Comparison of ENCODE assay signal across 21 mouse cellular contexts in the genomic region with DNA sequence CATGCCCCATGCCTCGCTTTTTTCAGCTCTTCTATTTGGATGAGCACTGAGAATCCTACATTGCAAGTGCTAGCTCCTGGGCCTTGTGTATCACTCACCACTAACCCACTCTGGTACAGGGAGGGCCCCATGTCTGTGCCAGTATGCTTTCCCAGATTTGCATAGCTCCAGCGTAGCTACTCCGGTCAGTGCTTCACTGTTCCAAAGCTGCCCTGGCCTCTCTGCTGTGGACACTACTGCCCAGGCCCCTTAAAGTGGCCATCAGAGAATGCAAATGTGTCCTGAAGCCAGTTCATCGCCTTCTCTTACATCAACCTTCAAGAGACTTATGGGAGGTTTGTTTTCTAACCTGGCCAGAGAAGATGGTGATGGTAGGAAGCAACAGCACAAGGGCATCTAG.
A peak's percentile ranks its signal among the peaks of the same experiment; 100 is the strongest.
DNase-seq lines count a peak whose midpoint lies in the region; ATAC-seq and TF ChIP-seq lines count a peak whose summit lies in the region.
"Had no signal": no experiment of that assay in that cellular context is flagged by ENCODE, and none has a peak within 500 bp of the region (broad histone marks: within the 10 kb centered on the region; RNA-seq: fewer than 3 reads in every experiment).

No protein-coding gene starts in this region.

- no peaks in the 10 kb centered on the region for H3K9me3 ChIP-seq in hindbrain, embryonic 10.5 days
- H3K9me3 ChIP-seq in hindbrain, embryonic 13.5 days, result no peaks in the 10 kb centered on the region
- no peaks in the 10 kb centered on the region for H3K9me3 ChIP-seq in midbrain, embryonic 13.5 days
- no peaks in the 10 kb centered on the region for H3K9me3 ChIP-seq in midbrain, embryonic 15.5 days
- no peaks in the 10 kb centered on the region for H3K9me3 ChIP-seq in MEL (replicated peaks; ENCODE audit: insufficient read depth, low read length)
- no peaks in the 10 kb centered on the region for H3K9me3 ChIP-seq in embryonic facial prominence, embryonic 14.5 days (ENCODE audit: control insufficient read depth, low read length)
- H3K9me3 ChIP-seq: forebrain, embryonic 10.5 days; heart, embryonic 15.5 days; liver, embryonic 15.5 days had no signal

- no peaks in the 10 kb centered on the region for H3K27me3 ChIP-seq in hindbrain, embryonic 10.5 days (ENCODE audit: insufficient read depth, poor library complexity, severe bottlenecking)
- no peaks in the 10 kb centered on the region for H3K27me3 ChIP-seq in hindbrain, embryonic 13.5 days
- no peaks in the 10 kb centered on the region for H3K27me3 ChIP-seq in midbrain, embryonic 13.5 days
- no peaks in the 10 kb centered on the region for H3K27me3 ChIP-seq in midbrain, embryonic 15.5 days (replicated peaks)
- peaks cover 0 to 5% of the 10 kb centered on the region in 2 experiments; a peak in 1 of 4 replicates for H3K27me3 ChIP-seq in MEL (ENCODE audit: control insufficient read depth in 1 of 2, insufficient read depth in 2 of 2, low read length in 2 of 2)
- no peaks in the 10 kb centered on the region for H3K27me3 ChIP-seq in embryonic facial prominence, embryonic 14.5 days (replicated peaks; ENCODE audit: control insufficient read depth, insufficient read depth, low read length)
- H3K27me3 ChIP-seq: heart, embryonic 15.5 days; liver, embryonic 15.5 days had no signal

- no peak for TF ChIP-seq CTCF in MEL (IDR thresholded peaks at IDR 0.05 in 2 of 3, conservative IDR thresholded peaks at IDR 0.05 in 1 of 3; ENCODE audit: control insufficient read depth in 1 of 3, insufficient read depth in 1 of 3, low read depth in 2 of 3, low read length in 3 of 3, poor library complexity in 1 of 3, severe bottlenecking in 1 of 3)

- intact Hi-C loops in left cerebral cortex, postnatal 14 days (cut with DNase I), result loop anchor here (1.0 kb wide), 1 partner anchor 129 kb away; no protein-coding TSS in a partner anchor

- peaks cover 34% of the 10 kb centered on the region for H3K4me1 ChIP-seq in hindbrain, embryonic 10.5 days (replicated peaks)
- H3K4me1 ChIP-seq in hindbrain, embryonic 13.5 days (replicated peaks), result peaks cover 9% of the 10 kb centered on the region
- peaks cover 7% of the 10 kb centered on the region for H3K4me1 ChIP-seq in midbrain, embryonic 13.5 days (replicated peaks)
- H3K4me1 ChIP-seq in midbrain, embryonic 15.5 days, result peaks cover 4% of the 10 kb centered on the region
- H3K4me1 ChIP-seq in MEL (ENCODE audit: control insufficient read depth in 1 of 2, insufficient read depth in 2 of 2, low read length in 2 of 2), result peaks cover 3 to 4% of the 10 kb centered on the region in 2 experiments; a peak in 3 of 4 replicates
- no peaks in the 10 kb centered on the region for H3K4me1 ChIP-seq in embryonic facial prominence, embryonic 14.5 days (ENCODE audit: control insufficient read depth, insufficient read depth, low read length)
- H3K4me1 ChIP-seq: heart, embryonic 15.5 days; liver, embryonic 15.5 days had no signal

- H3K27ac ChIP-seq in hindbrain, embryonic 10.5 days, result 0 out of 2 replicates have a peak overlapping the region, but pooled peaks have one; percentile 51
- H3K27ac ChIP-seq in hindbrain, embryonic 13.5 days, result no peak overlapping the region
- no peak overlapping the region for H3K27ac ChIP-seq in midbrain, embryonic 13.5 days
- no peak overlapping the region for H3K27ac ChIP-seq in midbrain, embryonic 15.5 days
- no peak overlapping the region for H3K27ac ChIP-seq in MEL (ENCODE audit: control insufficient read depth, low read depth, low read length)
- no peak overlapping the region for H3K27ac ChIP-seq in embryonic facial prominence, embryonic 14.5 days (replicated peaks; ENCODE audit: low read depth, low read length)
- H3K27ac ChIP-seq: forebrain, embryonic 10.5 days; heart, embryonic 15.5 days; hindbrain, embryonic 14.5 days; liver, embryonic 15.5 days; stomach, postnatal 0 days had no signal

- no peak for ATAC-seq in hindbrain, embryonic 13.5 days (ENCODE audit: low FRiP score)
- ATAC-seq in midbrain, embryonic 13.5 days, result peak; percentile 57; the same call in 1 of the 2 replicates
- no peak; the same call in 1 of the 2 replicates for ATAC-seq in midbrain, embryonic 15.5 days (replicated peaks)
- no peak for ATAC-seq in embryonic facial prominence, embryonic 14.5 days (ENCODE audit: low read depth)
- ATAC-seq: intestine, embryonic 16.5 days; lung, postnatal 0 days; Patski had no signal

- TF ChIP-seq RAD21 in MEL (IDR thresholded peaks at IDR 0.05; ENCODE audit: low read depth, low read length), result no peak

- H3K4me2 ChIP-seq in hindbrain, embryonic 13.5 days, result no peak overlapping the region
- no peak overlapping the region for H3K4me2 ChIP-seq in midbrain, embryonic 13.5 days (replicated peaks)
- no peak overlapping the region for H3K4me2 ChIP-seq in midbrain, embryonic 15.5 days
- peak overlapping the region; percentile 45; the same call in 1 of the 2 replicates for H3K4me2 ChIP-seq in embryonic facial prominence, embryonic 14.5 days (ENCODE audit: low read depth, low read length)
- H3K4me2 ChIP-seq: hindbrain, embryonic 14.5 days; liver, embryonic 15.5 days had no signal

- no peak overlapping the region for H3K9ac ChIP-seq in hindbrain, embryonic 13.5 days
- no peak overlapping the region for H3K9ac ChIP-seq in midbrain, embryonic 13.5 days (replicated peaks)
- H3K9ac ChIP-seq in midbrain, embryonic 15.5 days, result no peak overlapping the region
- peak overlapping the region; percentile 84 for H3K9ac ChIP-seq in MEL (ENCODE audit: control insufficient read depth, low read depth, low read length, poor library complexity, severe bottlenecking)
- no peak overlapping the region for H3K9ac ChIP-seq in embryonic facial prominence, embryonic 14.5 days (ENCODE audit: low read depth, low read length)
- H3K9ac ChIP-seq: heart, embryonic 15.5 days; hindbrain, embryonic 14.5 days; liver, embryonic 15.5 days had no signal

- no peaks in the 10 kb centered on the region for H3K36me3 ChIP-seq in hindbrain, embryonic 10.5 days
- no peaks in the 10 kb centered on the region for H3K36me3 ChIP-seq in hindbrain, embryonic 13.5 days
- no peaks in the 10 kb centered on the region for H3K36me3 ChIP-seq in midbrain, embryonic 13.5 days
- no peaks in the 10 kb centered on the region for H3K36me3 ChIP-seq in midbrain, embryonic 15.5 days (replicated peaks)
- peaks cover 0 to 5% of the 10 kb centered on the region in 2 experiments; a peak in 2 of 4 replicates for H3K36me3 ChIP-seq in MEL (ENCODE audit: control insufficient read depth in 1 of 2, insufficient read depth in 2 of 2, low read length in 2 of 2)
- no peaks in the 10 kb centered on the region for H3K36me3 ChIP-seq in embryonic facial prominence, embryonic 14.5 days (ENCODE audit: control insufficient read depth, insufficient read depth, low read length)
- H3K36me3 ChIP-seq: forebrain, embryonic 10.5 days; heart, embryonic 15.5 days; liver, embryonic 15.5 days had no signal

- 0 out of 2 replicates have a peak, but pooled peaks cover 1% of the 10 kb centered on the region for H3K79me2 ChIP-seq in MEL (ENCODE audit: control insufficient read depth, insufficient read depth, low read length, poor library complexity)

- no peak for TF ChIP-seq POLR2A in MEL (IDR thresholded peaks at IDR 0.05; ENCODE audit: control insufficient read depth in 1 of 2, insufficient read depth in 1 of 2, low read depth in 1 of 2, low read length in 2 of 2, poor library complexity in 1 of 2)

- TF ChIP-seq EP300 in MEL (IDR thresholded peaks at IDR 0.05; ENCODE audit: low read depth in 1 of 2, low read length in 2 of 2), result no peak

- 75% methylated on average over 4 of the region's 4 CpGs for WGBS in hindbrain, embryonic 10.5 days
- 79% methylated on average over 4 of the region's 4 CpGs for WGBS in hindbrain, embryonic 13.5 days
- WGBS in midbrain, embryonic 13.5 days, result 64% methylated on average over 4 of the region's 4 CpGs
- 69% methylated on average over 4 of the region's 4 CpGs for WGBS in midbrain, embryonic 15.5 days
- 75% methylated on average over 4 of the region's 4 CpGs for WGBS in embryonic facial prominence, embryonic 14.5 days

- no peak overlapping the region for H3K4me3 ChIP-seq in hindbrain, embryonic 10.5 days
- no peak overlapping the region for H3K4me3 ChIP-seq in hindbrain, embryonic 13.5 days
- H3K4me3 ChIP-seq in midbrain, embryonic 13.5 days (replicated peaks), result no peak overlapping the region
- no peak overlapping the region for H3K4me3 ChIP-seq in midbrain, embryonic 15.5 days
- peak overlapping the region; percentile 69 to 82 for H3K4me3 ChIP-seq in MEL (ENCODE audit: control insufficient read depth in 1 of 2, insufficient read depth in 1 of 2, low read depth in 2 of 2, low read length in 2 of 2)
- no peak overlapping the region for H3K4me3 ChIP-seq in embryonic facial prominence, embryonic 14.5 days (ENCODE audit: low read depth, low read length)
- H3K4me3 ChIP-seq: forebrain, embryonic 10.5 days; liver, embryonic 15.5 days; myocyte had no signal

- no peak for DNase-seq in hindbrain, embryonic 10.5 days (ENCODE audit: low spot score)
- no peak for DNase-seq in MEL (ENCODE audit: low read depth, low spot score)
- no peak for DNase-seq in embryonic facial prominence, embryonic 14.5 days (ENCODE audit: low spot score)
- DNase-seq in left cerebral cortex, postnatal 14 days (ENCODE audit: low spot score in 2 of 2), result no peak
- DNase-seq in right cerebral cortex, adult 2 months (ENCODE audit: low spot score in 2 of 2), result no peak
- DNase-seq: adrenal gland, adult 8-10 months; cerebellum, adult 11 months; cerebellum, postnatal 10 days; right cerebral cortex, postnatal 25 days had no signal

TF ChIP-seq in MEL, 35 proteins besides CTCF, POLR2A, EP300 and RAD21:
- TF ChIP-seq KAT2A (conservative IDR thresholded peaks at IDR 0.05; ENCODE audit: low read depth, low read length), result no peak
- no peak for TF ChIP-seq GATA1 (IDR thresholded peaks at IDR 0.05; ENCODE audit: low read depth, low read length)
- TF ChIP-seq ZMIZ1 (IDR thresholded peaks at IDR 0.05; ENCODE audit: low read depth, low read length), result no peak
- no peak for TF ChIP-seq TCF12 (IDR thresholded peaks at IDR 0.05; ENCODE audit: low read depth, low read length)
- TF ChIP-seq ZC3H11A (IDR thresholded peaks at IDR 0.05; ENCODE audit: low read depth, low read length), result no peak

Comparison
In these comparisons a context has a peak if more than half of its experiments do, and no peak if none do; other contexts are left out.
1. H3K4me3 ChIP-seq: peak in MEL (2 of 2); none in hindbrain, embryonic 10.5 days (single experiment), hindbrain, embryonic 13.5 days (single experiment), midbrain, embryonic 13.5 days (single experiment), midbrain, embryonic 15.5 days (single experiment) and embryonic facial prominence, embryonic 14.5 days (single experiment).